Mouse (Mus musculus) large intestine, adult 2 months (tissue): ENCODE measurements around the gene Col16a1. TPM values are rescaled to one million over a fixed set of nuclear protein-coding genes. Genes with fewer than 3 reads are reported as not detected.

Experiments
- DNase-seq: peaks from one replicate; pipeline ENCODE4 v3.0.0-alpha.2; 2012; ENCODE audit warnings: low read depth, low spot score
- WGBS: fragments of 180-500 bp; shearing (Covaris S2); methylation state at CpG from one replicate; pipeline ENCODE4 v1.1.7; 2018; 5-methylcytosine and 5-hydroxymethylcytosine counted together
- polyA plus RNA-seq: library from polyadenylated mRNA; depleted of rRNA; stranded (reverse); fragments of >200 nt; gene quantifications from 2 replicates; pipeline ENCODE4 v1.2.3, GENCODE M21; 2012; rRNA removed

Gene Col16a1
- polyA plus RNA-seq, 1 experiment: 10.5 TPM

DNA sequence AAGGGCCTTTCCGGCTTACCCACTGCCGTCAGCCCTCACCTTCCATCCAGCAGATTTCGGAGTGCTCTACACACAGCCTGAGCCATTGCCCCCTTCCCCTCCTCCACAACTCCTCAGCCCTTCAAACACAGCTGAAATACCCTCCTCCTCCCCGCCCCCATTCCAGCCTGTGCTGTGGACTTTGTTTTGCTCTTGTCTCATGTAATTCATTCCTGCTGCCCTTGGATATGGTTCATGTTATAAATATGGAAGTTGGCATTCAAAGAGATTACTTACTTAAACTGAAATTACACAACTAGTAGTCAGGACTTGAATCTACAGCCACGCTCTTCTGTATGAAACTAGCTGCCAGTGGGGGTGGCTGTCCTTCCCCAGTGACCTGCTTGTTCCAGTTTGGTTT lies 75.4 kb downstream of the Col16a1 start:
- no peak for DNase-seq
- 85% methylated on average over 5 of the region's 5 CpGs for WGBS

DNA sequence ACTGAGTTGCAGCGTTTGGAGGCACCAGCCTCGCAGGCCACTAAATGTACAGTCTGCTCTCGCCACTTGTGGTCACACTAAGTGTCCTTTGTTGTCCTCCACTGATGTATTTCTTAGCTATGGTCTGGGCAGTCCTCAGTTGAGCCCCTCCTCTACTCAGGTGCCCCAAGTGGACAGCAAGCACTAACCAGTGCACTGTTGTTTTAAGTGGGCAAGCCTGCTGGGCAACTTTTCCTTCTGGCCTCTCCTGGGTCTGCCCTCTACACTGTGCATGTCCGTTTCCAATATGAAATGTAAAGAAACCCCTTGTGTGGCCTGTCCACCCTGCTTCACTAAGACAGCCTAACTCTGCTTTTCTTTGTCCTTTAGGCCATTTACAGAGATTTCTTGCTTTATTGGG lies 76.5 kb downstream of the Col16a1 start:
- DNase-seq: no peak
- 85% methylated on average over 4 of the region's 4 CpGs for WGBS

DNA sequence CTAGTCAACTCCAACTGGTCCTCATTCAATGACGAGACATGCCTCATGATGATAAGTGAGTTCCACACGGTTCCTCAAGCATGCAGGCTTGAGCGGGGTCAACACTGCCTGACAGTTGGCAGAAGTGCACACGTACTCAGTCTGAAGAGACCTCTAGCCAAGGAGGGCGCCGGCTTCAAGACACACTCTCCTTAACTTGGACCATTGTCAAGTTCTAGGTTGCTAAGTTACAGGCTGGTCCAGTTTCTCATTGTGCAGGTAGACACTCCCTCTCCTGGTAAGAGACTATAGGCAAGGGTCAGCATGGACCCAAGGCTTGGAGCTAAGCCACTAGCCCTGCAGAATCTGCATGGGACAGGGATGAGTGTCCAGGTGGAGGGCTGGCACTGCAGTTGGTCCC lies 77.5 kb downstream of the Col16a1 start:
- DNase-seq: no peak
- WGBS: 68% methylated on average over 6 of the region's 6 CpGs

DNA sequence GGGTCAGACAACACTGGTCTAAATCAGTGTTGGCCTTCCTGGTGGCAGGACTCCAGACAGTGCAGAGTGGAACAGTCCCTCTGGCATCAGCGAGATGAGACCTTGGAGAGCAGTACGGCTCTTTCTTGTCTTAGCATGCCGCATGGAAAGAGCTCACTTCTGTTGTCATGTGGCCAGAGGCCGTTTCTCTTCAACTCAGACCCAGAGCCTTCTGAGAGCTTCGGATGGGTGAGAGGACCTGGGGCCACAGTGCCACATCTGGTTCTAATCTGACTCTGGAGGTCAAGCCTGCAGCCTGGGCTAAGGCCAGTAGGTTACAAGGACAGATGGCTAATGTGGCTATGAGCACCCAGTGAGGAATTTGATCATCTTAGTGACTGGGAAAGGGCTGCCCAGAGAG lies 78.3 kb downstream of the Col16a1 start:
- 88% methylated on average over 5 of the region's 5 CpGs for WGBS

DNA sequence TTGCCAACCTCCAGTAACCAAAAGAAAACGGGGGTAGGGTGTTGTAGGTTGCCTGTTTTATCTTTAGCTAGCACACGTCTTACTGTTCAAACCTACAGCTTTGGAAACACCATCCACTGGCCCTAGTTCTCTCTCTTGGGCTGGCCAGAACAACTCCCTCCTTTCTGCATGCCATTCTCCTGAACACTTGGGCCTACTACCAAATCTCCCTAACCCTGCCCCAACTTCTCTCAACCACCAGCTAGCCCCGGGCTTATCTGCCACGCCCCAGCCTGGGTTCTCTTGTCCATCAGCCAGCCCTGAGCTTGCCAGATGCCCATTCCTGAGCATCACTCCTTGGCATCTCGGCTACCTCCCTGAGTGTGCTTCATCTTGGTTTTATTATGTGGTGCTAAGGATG lies 81.3 kb downstream of the Col16a1 start:
- DNase-seq: no peak
- WGBS: 62% methylated on average over 5 of the region's 5 CpGs

More for the DNA sequence above, 78.3 kb downstream of the Col16a1 start:
- DNase-seq: no peak

DNA sequence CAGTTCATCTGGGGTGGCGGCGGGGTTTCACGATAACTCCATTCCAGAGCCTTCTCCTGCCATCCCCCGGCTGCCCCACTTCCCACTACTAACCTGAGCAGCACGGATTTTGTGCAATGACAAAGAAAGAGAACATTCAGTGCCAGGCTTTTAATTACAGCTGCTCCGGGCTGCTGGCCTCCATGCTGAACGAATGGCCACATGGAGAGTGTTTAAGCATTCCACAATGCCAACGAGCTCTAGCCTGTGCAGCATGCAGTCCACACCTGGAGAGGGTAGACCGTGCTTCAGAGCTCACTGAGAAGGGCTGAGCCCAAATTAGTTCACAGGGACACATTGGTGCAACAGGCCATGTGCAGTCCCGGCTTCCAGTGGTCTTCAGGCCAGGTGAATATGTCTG lies 82.4 kb downstream of the Col16a1 start:
- 63% methylated on average over 10 of the region's 10 CpGs for WGBS

DNA sequence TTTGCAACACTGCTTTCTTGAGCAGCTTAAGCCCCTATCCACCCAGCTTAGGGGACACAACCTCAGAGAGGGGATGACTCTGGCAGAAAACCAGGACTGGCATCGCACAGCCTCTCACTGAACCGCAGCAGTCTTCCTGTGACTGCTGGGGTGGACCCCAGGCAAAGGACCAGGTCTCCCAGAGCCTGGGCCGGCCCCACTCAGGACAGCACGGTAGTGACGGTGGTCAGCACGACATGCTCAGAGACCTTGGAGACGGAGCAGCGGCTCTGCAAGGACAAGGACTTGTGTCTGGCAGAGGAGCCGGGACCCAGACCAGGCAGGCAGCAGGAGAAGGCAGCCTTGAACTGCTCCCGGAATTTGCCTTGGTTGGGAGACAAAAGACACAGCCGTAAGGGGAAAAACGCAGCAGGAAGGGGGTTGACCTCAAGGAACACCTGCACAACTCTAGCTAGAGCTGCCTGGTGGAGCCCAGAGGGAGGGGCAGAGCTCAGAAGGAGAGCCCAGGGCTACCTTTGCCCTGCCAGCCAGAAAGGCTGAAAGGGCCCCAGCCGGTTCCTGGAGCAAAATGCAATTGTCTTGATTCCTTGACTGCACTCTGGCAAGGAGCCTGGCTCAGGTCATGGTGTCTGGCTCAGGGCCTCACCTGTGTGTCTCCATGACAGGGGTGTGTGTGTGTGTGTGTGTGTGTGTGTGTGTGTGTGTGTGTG lies 83.2 kb downstream of the Col16a1 start:
- DNase-seq: peak; percentile 75
- WGBS: 19% methylated on average over 13 of the region's 13 CpGs

More for the DNA sequence above, 82.4 kb downstream of the Col16a1 start:
- no peak for DNase-seq

DNA sequence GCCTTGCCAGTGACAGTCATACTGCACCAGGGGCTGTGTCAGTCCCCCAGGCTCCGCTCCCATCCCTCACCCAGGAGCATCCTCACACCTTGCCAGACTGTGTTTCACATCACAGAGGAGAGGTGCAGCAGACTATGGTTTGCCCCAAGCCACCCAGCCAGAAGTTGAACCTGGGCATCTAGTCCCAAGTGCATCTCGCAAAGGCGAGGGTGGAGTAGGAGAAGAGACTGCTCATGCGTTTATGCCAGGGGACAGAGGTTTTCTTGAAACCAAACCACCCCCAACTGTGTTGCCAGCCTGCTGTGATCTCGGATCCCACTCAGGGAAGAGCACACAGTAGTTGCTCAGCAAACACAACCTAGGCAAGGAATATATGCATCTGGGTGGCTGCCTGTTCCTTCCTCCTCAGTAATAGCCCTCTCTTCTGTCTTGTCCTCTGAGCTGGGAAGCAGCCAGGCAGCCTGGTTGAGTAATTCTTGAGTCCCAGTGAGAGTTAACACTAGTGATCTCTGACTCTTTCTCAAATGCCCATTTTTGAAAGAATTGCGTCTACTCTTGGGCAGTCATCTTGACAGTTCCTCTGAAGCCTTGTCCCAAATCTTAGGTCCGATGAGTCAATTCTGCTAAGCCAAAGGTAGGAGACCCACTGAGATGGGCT lies 83.9 kb downstream of the Col16a1 start:
- DNase-seq: no peak
- WGBS: 62% methylated on average over 7 of the region's 7 CpGs

DNA sequence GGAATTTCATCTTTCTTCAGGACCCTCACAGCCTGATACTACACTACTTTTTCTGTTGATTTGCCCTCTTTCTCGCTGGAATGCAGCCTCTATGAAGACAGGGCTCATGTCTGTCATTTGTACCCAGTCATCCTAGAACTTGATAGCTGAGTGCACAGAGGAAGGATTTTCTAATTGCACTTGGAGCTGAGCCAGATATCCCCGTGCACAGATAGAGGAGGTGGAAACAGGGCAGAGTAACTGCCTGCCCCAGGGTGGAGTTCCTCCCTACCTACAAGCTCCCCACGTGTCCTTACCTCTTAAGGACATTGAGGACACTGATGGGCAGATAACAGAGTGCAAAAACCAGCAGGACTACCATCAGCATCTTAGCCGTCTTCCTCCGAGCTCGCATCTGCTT lies 85.8 kb downstream of the Col16a1 start:
- WGBS: 31% methylated on average over 6 of the region's 6 CpGs
- peak; percentile 77 for DNase-seq

DNA sequence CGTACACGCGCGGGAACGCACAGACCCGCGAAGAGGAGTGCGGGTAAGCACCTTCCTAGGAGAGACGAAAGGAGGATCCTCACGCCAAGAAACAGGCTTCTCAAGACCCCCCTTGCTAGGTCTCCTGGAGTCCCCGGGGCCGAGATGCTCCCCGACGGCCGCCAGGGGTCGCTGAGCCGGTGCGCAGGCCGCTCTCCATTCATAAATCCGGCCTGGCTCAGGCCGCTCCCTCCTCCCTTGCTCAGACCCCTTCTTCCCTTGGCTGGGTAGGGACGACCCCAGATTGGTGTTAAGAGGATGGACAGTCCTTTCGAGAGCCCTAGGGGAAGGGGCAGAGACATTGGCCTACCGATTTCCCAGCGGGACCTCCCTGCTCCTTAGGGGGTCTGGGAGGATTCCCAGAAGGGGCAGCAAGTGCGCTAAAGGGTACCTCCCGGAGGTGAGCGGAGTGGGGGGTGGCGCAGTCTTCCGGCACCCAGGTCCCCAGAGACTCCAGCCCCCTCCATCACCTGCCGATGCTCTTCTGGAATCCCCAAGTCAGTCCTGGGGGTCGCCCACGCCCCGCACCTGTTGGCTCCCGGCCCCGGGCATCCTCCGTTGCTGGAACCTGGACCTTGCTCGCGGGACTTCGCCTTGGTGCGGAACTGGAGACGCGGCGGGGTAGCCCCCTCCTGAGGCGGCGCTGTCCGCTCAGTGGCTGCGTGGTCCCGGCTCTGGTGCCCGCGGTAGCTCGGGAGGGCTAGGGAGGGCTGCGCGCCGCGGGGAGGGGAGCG lies 91.0 kb downstream of the Col16a1 start:
- no peak for DNase-seq
- 2% methylated on average over 57 of the region's 57 CpGs for WGBS

DNA sequence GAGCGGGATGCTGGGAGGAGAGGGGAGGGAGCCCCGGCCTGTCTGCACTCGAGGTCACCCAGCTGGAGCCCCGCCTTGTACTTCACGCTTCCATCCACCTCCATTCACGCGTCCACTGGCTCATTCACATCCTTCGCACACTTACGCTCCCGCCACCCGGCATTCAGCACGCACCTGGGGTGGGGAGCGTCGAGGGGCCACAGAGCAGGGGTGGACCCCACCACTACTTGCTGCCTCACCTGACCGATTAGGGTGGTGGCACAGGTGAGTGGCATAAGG lies 91.5 kb downstream of the Col16a1 start, which contains the start of gene Hcrtr1:
Hcrtr1 (minus strand) TSS at position 146 of the 279 bp plus-strand sequence.
- WGBS: 3% methylated on average over 15 of the region's 15 CpGs
- no peak for DNase-seq

DNA sequence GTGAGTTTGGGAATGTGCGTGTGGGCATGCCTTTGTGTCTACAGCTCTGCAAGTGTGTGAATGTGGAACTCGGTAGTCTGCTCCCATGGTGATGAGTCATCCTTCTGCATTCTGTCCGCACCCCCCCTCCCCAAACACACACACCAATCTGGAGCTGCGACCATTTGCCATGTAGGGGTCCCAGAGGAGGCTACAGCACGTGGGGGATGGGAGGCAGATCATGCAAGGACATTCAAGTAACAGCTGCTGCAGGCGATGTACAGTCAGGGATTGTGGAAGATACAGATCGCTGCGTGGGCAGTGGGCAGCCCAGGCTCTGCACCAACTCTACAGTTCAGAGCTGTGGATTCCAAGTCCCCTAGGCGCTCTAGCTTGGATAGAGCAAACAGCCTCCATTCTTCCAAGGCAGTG lies 93.4 kb downstream of the Col16a1 start:
- WGBS: 59% methylated on average over 9 of the region's 9 CpGs
- no peak for DNase-seq

DNA sequence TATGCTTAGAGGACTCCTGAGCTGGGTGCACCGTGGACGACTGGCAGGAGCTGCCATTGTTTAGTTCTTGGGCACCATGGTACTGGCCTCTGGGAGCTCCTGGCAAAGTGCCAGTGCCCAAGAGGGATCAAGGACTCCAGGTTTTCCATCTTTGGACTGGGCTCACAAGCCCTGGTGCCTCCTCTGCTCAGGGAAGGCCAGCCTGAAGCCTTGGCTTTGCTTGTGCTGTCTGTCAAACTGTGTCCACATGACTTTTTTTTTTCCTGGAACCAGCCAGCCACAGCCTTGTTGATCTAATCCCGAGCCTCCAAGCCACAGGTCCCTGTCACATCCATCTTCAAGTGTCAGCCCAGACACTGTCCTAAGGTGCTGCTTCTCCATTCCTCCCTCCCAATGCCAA lies 94.1 kb downstream of the Col16a1 start:
- WGBS: 56% methylated on average over 3 of the region's 3 CpGs
- DNase-seq: no peak

DNA sequence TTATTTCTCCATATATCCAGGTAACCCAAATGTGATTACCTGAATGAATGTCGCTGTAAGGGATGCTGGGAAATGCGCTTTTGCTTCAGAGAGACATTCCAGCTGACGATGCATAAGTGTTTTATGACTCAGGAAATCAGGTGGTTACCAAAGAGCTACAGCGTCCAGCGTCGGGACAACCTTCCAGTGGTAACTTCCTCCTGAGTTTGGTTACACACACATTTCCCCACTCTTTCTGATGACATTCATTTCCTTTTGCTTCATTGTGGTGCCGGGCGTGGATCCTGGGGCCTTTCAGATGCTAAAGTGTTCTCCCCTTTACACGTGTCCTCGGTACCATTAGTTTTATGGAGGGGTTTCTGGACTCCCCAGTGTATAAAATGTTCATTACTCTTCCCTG lies 100.8 kb downstream of the Col16a1 start:
- DNase-seq: no peak
- 19% methylated on average over 10 of the region's 10 CpGs for WGBS

Other genes with a start within 250 kb of the Col16a1 start
- 37.8 and 39.6 TPM in 2 replicates for gene Ptp4a2, start 236.6 kb upstream of the Col16a1 start, polyA plus RNA-seq
- gene Spocd1, start 118.6 kb upstream of the Col16a1 start, polyA plus RNA-seq: not detected in 2 replicates
- gene Adgrb2, start 63.0 kb upstream of the Col16a1 start, polyA plus RNA-seq: 0.92 and 1.0 TPM in 2 replicates
- 183 and 198 TPM in 2 replicates for gene Pef1, start 54.7 kb downstream of the Col16a1 start, polyA plus RNA-seq
- 1.8 and 3.2 TPM in 2 replicates for gene Hcrtr1, start 91.5 kb downstream of the Col16a1 start, polyA plus RNA-seq
- 84.0 and 85.1 TPM in 2 replicates for gene Tinagl1, start 127.3 kb downstream of the Col16a1 start, polyA plus RNA-seq
- gene Gm853, start 174.6 kb downstream of the Col16a1 start, polyA plus RNA-seq: not detected in 2 replicates
- gene Serinc2, start 231.4 kb downstream of the Col16a1 start, polyA plus RNA-seq: 289 and 323 TPM in 2 replicates